Mouse (Mus musculus) lung, postnatal 0 days (tissue): ENCODE measurements around the gene Tcea2. TPM values are rescaled to one million over a fixed set of nuclear protein-coding genes. Genes with fewer than 3 reads are reported as not detected.

Source experiments
- ATAC-seq: fragments of 200-750 bp; cut with Nextera tagmentation; 2 replicates; pipeline ENCODE4 v1.8.0; 2017; ENCODE audit warnings: moderate library complexity
- DNase-seq: peaks from one replicate; pipeline ENCODE4 v3.0.0-alpha.2; 2016; ENCODE audit warnings: low spot score
- H3K27ac ChIP-seq: fragments of 300-500 bp; sonication (generic); 2 replicates; pipeline ENCODE4 v1.5.1; 2014; ENCODE audit warnings: antibody characterized with exemption, mild to moderate bottlenecking, low read length, mixed read lengths
- H3K27me3 ChIP-seq: fragments of 300-500 bp; sonication (generic); replicated peaks from 2 replicates; pipeline ENCODE4 v1.6.1; 2014; ENCODE audit warnings: low read length, mixed read lengths; ENCODE audit not compliant: insufficient read depth
- H3K36me3 ChIP-seq: fragments of 300-500 bp; sonication (generic); 2 replicates; pipeline ENCODE4 v1.6.1; 2014; ENCODE audit warnings: low read length, mixed read lengths; ENCODE audit not compliant: insufficient read depth
- H3K4me1 ChIP-seq: fragments of 300-500 bp; sonication (generic); 2 replicates; pipeline ENCODE4 v1.6.1; 2014; ENCODE audit warnings: antibody characterized with exemption, low read depth, low read length, mixed read lengths; ENCODE audit not compliant: insufficient read depth
- H3K4me2 ChIP-seq: fragments of 300-500 bp; sonication (generic); replicated peaks from 2 replicates; pipeline ENCODE4 v1.6.1; 2014; ENCODE audit warnings: low read depth, mild to moderate bottlenecking, low read length, moderate library complexity, mixed read lengths
- H3K4me3 ChIP-seq: fragments of 300-500 bp; sonication (generic); 2 replicates; pipeline ENCODE4 v1.5.1; 2014; ENCODE audit warnings: low read depth, low read length
- H3K9ac ChIP-seq: fragments of 300-500 bp; sonication (generic); replicated peaks from 2 replicates; pipeline ENCODE4 v1.6.1; 2014; ENCODE audit warnings: low read depth, mild to moderate bottlenecking
- H3K9me3 ChIP-seq: fragments of 300-500 bp; sonication (generic); 2 replicates; pipeline ENCODE4 v1.6.1; 2016; ENCODE audit warnings: low read length, mixed read lengths
- CTCF ChIP-seq: IDR thresholded peaks from 2 replicates; pipeline ENCODE4 v1.5.1; 2016; ENCODE audit warnings: antibody characterized with exemption, mild to moderate bottlenecking
- EP300 ChIP-seq: IDR thresholded peaks from 2 replicates; pipeline ENCODE4 v1.6.1; 2016; ENCODE audit warnings: antibody characterized with exemption, mild to moderate bottlenecking, control low read depth
- WGBS: fragments of 180-500 bp; shearing (Covaris S2); extraction: QIAGEN DNeasy Blood & Tissue Kit; methylation state at CpG from one replicate; pipeline ENCODE4 v1.1.7; 2014; 5-methylcytosine and 5-hydroxymethylcytosine counted together
- polyA plus RNA-seq: library from polyadenylated mRNA; unstranded; fragments of >200 nt; fragmentation: Nextera tagmentation; extraction: Ambion mirVana; gene quantifications from 2 replicates; pipeline ENCODE4 v1.2.1, GENCODE M21; 2015

Tcea2 gene
- polyA plus RNA-seq, 1 experiment from 2014 or later, result 14.1 TPM

GRCm38 (mm10) chr2:181648926-181649325, 31.2 kb upstream of the Tcea2 start:
- no peaks in the 10 kb centered on the region for H3K27me3 ChIP-seq
- H3K4me1 ChIP-seq, result no peaks in the 10 kb centered on the region
- no peak overlapping the region for H3K4me3 ChIP-seq
- H3K9ac ChIP-seq, result no peak overlapping the region
- H3K27ac ChIP-seq, result no peak overlapping the region
- TF ChIP-seq CTCF (no peak), EP300 (no peak)
- no peaks in the 10 kb centered on the region for H3K9me3 ChIP-seq
- H3K36me3 ChIP-seq, result peaks cover 44% of the 10 kb centered on the region
- 90% methylated on average over 10 of the region's 10 CpGs for WGBS
- no peak for DNase-seq
- H3K4me2 ChIP-seq, result no peak overlapping the region
- no peak for ATAC-seq

- H3K27me3 ChIP-seq, result no peaks in the 10 kb centered on the region
- no peak overlapping the region for H3K4me3 ChIP-seq
- ATAC-seq (no peak), DNase-seq (no peak)
- no peaks in the 10 kb centered on the region for H3K9me3 ChIP-seq
- no peak overlapping the region for H3K9ac ChIP-seq
- no peak for TF ChIP-seq EP300
- TF ChIP-seq CTCF, result no peak
- H3K4me1 ChIP-seq, result no peaks in the 10 kb centered on the region
- peaks cover 60% of the 10 kb centered on the region for H3K36me3 ChIP-seq
- no peak overlapping the region for H3K4me2 ChIP-seq
- no peak overlapping the region for H3K27ac ChIP-seq
These were observed 27.0 kb upstream of the Tcea2 start for GRCm38 (mm10) chr2:181653065-181653464.

- peaks cover 55% of the 10 kb centered on the region for H3K36me3 ChIP-seq
- H3K4me1 ChIP-seq, result no peaks in the 10 kb centered on the region
- H3K4me2 ChIP-seq, result no peak overlapping the region
- WGBS, result 82% methylated on average over 1 of the region's 1 CpGs
- H3K27me3 ChIP-seq, result no peaks in the 10 kb centered on the region
- TF ChIP-seq EP300, result no peak
- no peak for TF ChIP-seq CTCF
- no peaks in the 10 kb centered on the region for H3K9me3 ChIP-seq
- H3K9ac ChIP-seq, result no peak overlapping the region
- no peak overlapping the region for H3K27ac ChIP-seq
- DNase-seq (no peak), ATAC-seq (no peak)
- H3K4me3 ChIP-seq, result no peak overlapping the region
These were observed 26.6 kb upstream of the Tcea2 start for GRCm38 (mm10) chr2:181653523-181653922.

- WGBS, result 61% methylated on average over 3 of the region's 3 CpGs
- peaks cover 29% of the 10 kb centered on the region; the same call in 1 of the 2 replicates for H3K36me3 ChIP-seq
- ATAC-seq, result no peak
- H3K27me3 ChIP-seq, result no peaks in the 10 kb centered on the region
- DNase-seq, result no peak
- no peak within 1 kb of the TSS for H3K27ac ChIP-seq
- H3K9me3 ChIP-seq, result no peaks in the 10 kb centered on the region
- H3K4me3 ChIP-seq, result no peak within 1 kb of the TSS
- TF ChIP-seq EP300 (no peak), CTCF (no peak)
- no peaks in the 10 kb centered on the region; the same call in 1 of the 2 replicates for H3K4me1 ChIP-seq
- no peak within 1 kb of the TSS for H3K4me2 ChIP-seq
- H3K9ac ChIP-seq, result no peak within 1 kb of the TSS
These were observed 23.4 kb upstream of the Tcea2 start, which contains the start of gene Gm29797 for GRCm38 (mm10) chr2:181656734-181657133. Gene Gm29797 (plus strand): TSS chr2:181657034.

GRCm38 (mm10) chr2:181657441-181657840, 22.7 kb upstream of the Tcea2 start:
- Histone ChIP-seq H3K9ac (no peak overlapping the region), H3K4me2 (no peak overlapping the region), H3K4me3 (no peak overlapping the region), H3K27ac (no peak overlapping the region), H3K9me3 (no peaks in the 10 kb centered on the region), H3K36me3 (peaks cover 29% of the 10 kb centered on the region; the same call in 1 of the 2 replicates), H3K4me1 (no peaks in the 10 kb centered on the region; the same call in 1 of the 2 replicates), H3K27me3 (no peaks in the 10 kb centered on the region)
- ATAC-seq, result no peak
- 78% methylated on average over 2 of the region's 2 CpGs for WGBS
- TF ChIP-seq EP300 (no peak), CTCF (no peak)
- DNase-seq, result no peak

GRCm38 (mm10) chr2:181658528-181658927, 21.6 kb upstream of the Tcea2 start:
- no peak for ATAC-seq
- no peak overlapping the region for H3K27ac ChIP-seq
- WGBS, result 89% methylated on average over 7 of the region's 7 CpGs

More at GRCm38 (mm10) chr2:181658528-181658927, 21.6 kb upstream of the Tcea2 start:
- no peaks in the 10 kb centered on the region for H3K9me3 ChIP-seq
- no peak for TF ChIP-seq EP300
- no peak for TF ChIP-seq CTCF
- H3K9ac ChIP-seq, result no peak overlapping the region
- no peaks in the 10 kb centered on the region for H3K27me3 ChIP-seq
- H3K4me3 ChIP-seq, result no peak overlapping the region
- H3K4me2 ChIP-seq, result no peak overlapping the region
- H3K4me1 ChIP-seq, result no peaks in the 10 kb centered on the region; the same call in 1 of the 2 replicates
- H3K36me3 ChIP-seq, result peaks cover 22% of the 10 kb centered on the region; the same call in 1 of the 2 replicates
- no peak for DNase-seq
